Comparison of ENCODE assay signal across 10 mouse cellular contexts in genomic region chr15:12439351-12439751, GRCm38 (mm10).
DNase-seq lines count a peak whose midpoint lies in the region; ATAC-seq and TF ChIP-seq lines count a peak whose summit lies in the region.
"Had no signal": no experiment of that assay in that cellular context is flagged by ENCODE, and none has a peak within 500 bp of the region (broad histone marks: within the 10 kb centered on the region; RNA-seq: fewer than 3 reads in every experiment).

No protein-coding gene starts in this region.

- H3K27me3 ChIP-seq in liver, embryonic 11.5 days (replicated peaks; ENCODE audit: control insufficient read depth, insufficient read depth, low read length) = no peaks in the 10 kb centered on the region

- no peak overlapping the region for H3K4me2 ChIP-seq in liver, embryonic 11.5 days

- no peak for TF ChIP-seq CTCF in brain, embryonic 14.5 days (IDR thresholded peaks at IDR 0.05; ENCODE audit: borderline replicate concordance, extremely low read depth, insufficient read depth, insufficient read length)

- 0 out of 2 replicates have a peak, but pooled peaks cover 2% of the 10 kb centered on the region for H3K4me1 ChIP-seq in liver, embryonic 11.5 days (replicated peaks; ENCODE audit: control insufficient read depth, insufficient read depth, low read length)

- no peaks in the 10 kb centered on the region for H3K9me3 ChIP-seq in liver, embryonic 11.5 days (ENCODE audit: control insufficient read depth, low read length)

- no peak for TF ChIP-seq POLR2A in brain, embryonic 14.5 days (IDR thresholded peaks at IDR 0.05; ENCODE audit: borderline replicate concordance, extremely low read depth, insufficient read depth, insufficient read length, poor library complexity, severe bottlenecking)

- H3K4me3 ChIP-seq in liver, embryonic 11.5 days (ENCODE audit: low read depth, low read length) = no peak overlapping the region

- WGBS in liver, embryonic 11.5 days = 23% methylated on average over 6 of the region's 6 CpGs

- ATAC-seq in liver, embryonic 11.5 days (replicated peaks; ENCODE audit: low FRiP score) = peak; percentile 62; the same call in 1 of the 2 replicates
- peak; percentile 79 for ATAC-seq in megakaryocyte-erythroid progenitor cell, adult 5-6 weeks (replicated peaks; ENCODE audit: low FRiP score, low TSS enrichment, poor library complexity, severe bottlenecking)

- H3K27ac ChIP-seq in liver, embryonic 11.5 days (ENCODE audit: low read depth, low read length) = no peak overlapping the region

- no peak overlapping the region for H3K9ac ChIP-seq in liver, embryonic 11.5 days (ENCODE audit: low read depth, low read length)

- H3K36me3 ChIP-seq in liver, embryonic 11.5 days (ENCODE audit: control insufficient read depth, insufficient read depth, low read length) = no peaks in the 10 kb centered on the region

- peak; percentile 44 to 61 for DNase-seq in kidney, postnatal 25 days
- no peak for DNase-seq in kidney, postnatal 4 days
- peak; percentile 9 for DNase-seq in brain, embryonic 14.5 days (ENCODE audit: low read depth)
- no peak for DNase-seq in liver, embryonic 11.5 days (ENCODE audit: low spot score)
- DNase-seq in embryo, embryonic 10.5 days (ENCODE audit: low spot score) = no peak
- no peak for DNase-seq in right cerebral cortex, postnatal 14 days
- DNase-seq in urinary bladder, adult 2 months (ENCODE audit: low spot score) = no peak
- DNase-seq: gastrocnemius, postnatal 25 days; midbrain, embryonic 14.5 days had no signal

Comparison
In these comparisons a context has a peak if more than half of its experiments do, and no peak if none do; other contexts are left out.
1. DNase-seq: peak in kidney, postnatal 25 days (2 of 2) and brain, embryonic 14.5 days (single experiment); none in kidney, postnatal 4 days (0 of 2), liver, embryonic 11.5 days (single experiment), embryo, embryonic 10.5 days (single experiment), right cerebral cortex, postnatal 14 days (single experiment) and urinary bladder, adult 2 months (single experiment).